Mouse (Mus musculus): ENCODE results near the gene Gga3.

DNA sequence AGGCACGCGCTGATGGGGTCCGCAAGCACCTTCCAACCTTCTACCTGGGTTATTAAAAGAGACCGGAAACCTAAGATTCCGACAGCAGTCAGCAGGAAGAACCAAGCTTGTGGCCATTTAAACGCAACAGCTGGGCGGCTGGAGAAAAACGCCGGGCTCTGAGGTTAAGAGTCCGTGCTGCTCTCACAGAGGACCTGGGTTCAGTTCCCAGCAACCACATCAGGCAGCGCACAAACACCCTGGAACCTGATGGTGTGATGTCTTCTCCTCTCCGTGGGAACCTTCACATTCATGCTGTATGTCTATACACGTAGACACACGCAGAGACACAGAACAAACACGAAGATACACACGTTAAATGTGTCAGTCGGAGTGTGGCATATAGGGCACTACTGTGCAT is 48.1 kb downstream of the Gga3 start:
- no peak for TF ChIP-seq POLR2AphosphoS2 (IDR thresholded peaks at IDR 0.05; ENCODE audit: low read depth, low read length)
- no peak for TF ChIP-seq E2F4 (IDR thresholded peaks at IDR 0.05; ENCODE audit: insufficient replicate concordance, low read depth, low read length)
- TF ChIP-seq CTCF (conservative IDR thresholded peaks at IDR 0.05 in 1 of 2, IDR thresholded peaks at IDR 0.05 in 1 of 2; ENCODE audit: low read depth in 2 of 2, low read length in 2 of 2): no peak
- TF ChIP-seq ZNF384 (IDR thresholded peaks at IDR 0.05; ENCODE audit: low read depth, low read length): no peak
- TF ChIP-seq ZMIZ1 (IDR thresholded peaks at IDR 0.05; ENCODE audit: low read depth, low read length): no peak
- TF ChIP-seq TBP (conservative IDR thresholded peaks at IDR 0.05; ENCODE audit: low read depth, low read length): no peak
- TF ChIP-seq ZC3H11A (IDR thresholded peaks at IDR 0.05; ENCODE audit: low read depth, low read length): no peak
- TF ChIP-seq POLR2A (IDR thresholded peaks at IDR 0.05; ENCODE audit: low read depth, low read length): no peak
- TF ChIP-seq CHD1 (IDR thresholded peaks at IDR 0.05; ENCODE audit: low read depth, low read length): no peak
- TF ChIP-seq JUND (conservative IDR thresholded peaks at IDR 0.05; ENCODE audit: low read depth, low read length): no peak
- no peak for TF ChIP-seq MEF2A (IDR thresholded peaks at IDR 0.05; ENCODE audit: borderline replicate concordance, low read depth, low read length)
- TF ChIP-seq EP300 (IDR thresholded peaks at IDR 0.05; ENCODE audit: low read length): no peak
- TF ChIP-seq SIN3A (IDR thresholded peaks at IDR 0.05; ENCODE audit: low read length): no peak
- no peak for TF ChIP-seq CHD2 (IDR thresholded peaks at IDR 0.05; ENCODE audit: low read length)
